Mouse (Mus musculus) hindbrain, embryonic 16.5 days (tissue): Measurements from ENCODE around the gene Cdpf1. TPM values are rescaled to one million over a fixed set of nuclear protein-coding genes. Genes with fewer than 3 reads are reported as not detected.

Source experiments
- ATAC-seq: fragments of 200-750 bp; cut with Nextera tagmentation; 2 replicates; pipeline ENCODE4 v1.8.0; 2017; ENCODE audit warnings: moderate TSS enrichment, moderate library complexity
- H3K27ac ChIP-seq: fragments of 300-500 bp; sonication (generic); 2 replicates; pipeline ENCODE4 v1.5.1; 2014; ENCODE audit warnings: low read depth, mild to moderate bottlenecking, control low read depth, low read length, moderate library complexity
- H3K27me3 ChIP-seq: fragments of 300-500 bp; sonication (generic); replicated peaks from 2 replicates; pipeline ENCODE4 v1.6.1; 2014; ENCODE audit warnings: low read length; ENCODE audit not compliant: control insufficient read depth, insufficient read depth
- H3K36me3 ChIP-seq: fragments of 300-500 bp; sonication (generic); 2 replicates; pipeline ENCODE4 v1.6.1; 2014; ENCODE audit warnings: mild to moderate bottlenecking, low read length, moderate library complexity, mixed read lengths; ENCODE audit not compliant: control insufficient read depth, insufficient read depth
- H3K4me1 ChIP-seq: fragments of 300-500 bp; sonication (generic); 2 replicates; pipeline ENCODE4 v1.6.1; 2014; ENCODE audit warnings: low read depth, low read length; ENCODE audit not compliant: control insufficient read depth, insufficient read depth
- H3K4me2 ChIP-seq: fragments of 300-500 bp; sonication (generic); 2 replicates; pipeline ENCODE4 v1.6.1; 2014; ENCODE audit warnings: mild to moderate bottlenecking, low read length, control low read depth, moderate library complexity
- H3K4me3 ChIP-seq: fragments of 300-500 bp; sonication (generic); 2 replicates; pipeline ENCODE4 v1.5.1; 2014; ENCODE audit warnings: mild to moderate bottlenecking, low read length, control low read depth, moderate library complexity
- H3K9ac ChIP-seq: fragments of 300-500 bp; sonication (generic); 2 replicates; pipeline ENCODE4 v1.6.1; 2014; ENCODE audit warnings: low read depth, mild to moderate bottlenecking, control low read depth, low read length, moderate library complexity
- H3K9me3 ChIP-seq: fragments of 300-500 bp; sonication (generic); 2 replicates; pipeline ENCODE4 v1.6.1; 2014; ENCODE audit warnings: mild to moderate bottlenecking, low read length, moderate library complexity; ENCODE audit not compliant: control insufficient read depth
- WGBS: fragments of 180-500 bp; shearing (Covaris S2); extraction: QIAGEN DNeasy Blood & Tissue Kit; methylation state at CpG from one replicate; pipeline ENCODE4 v1.1.7; 2014; 5-methylcytosine and 5-hydroxymethylcytosine counted together
- polyA plus RNA-seq: library from polyadenylated mRNA; unstranded; fragments of >200 nt; fragmentation: Nextera tagmentation; extraction: Ambion mirVana; gene quantifications from 2 replicates; pipeline ENCODE4 v1.2.1, GENCODE M21; 2015

Cdpf1 gene
- polyA plus RNA-seq, 1 experiment from 2014 or later: 24.9 TPM

DNA sequence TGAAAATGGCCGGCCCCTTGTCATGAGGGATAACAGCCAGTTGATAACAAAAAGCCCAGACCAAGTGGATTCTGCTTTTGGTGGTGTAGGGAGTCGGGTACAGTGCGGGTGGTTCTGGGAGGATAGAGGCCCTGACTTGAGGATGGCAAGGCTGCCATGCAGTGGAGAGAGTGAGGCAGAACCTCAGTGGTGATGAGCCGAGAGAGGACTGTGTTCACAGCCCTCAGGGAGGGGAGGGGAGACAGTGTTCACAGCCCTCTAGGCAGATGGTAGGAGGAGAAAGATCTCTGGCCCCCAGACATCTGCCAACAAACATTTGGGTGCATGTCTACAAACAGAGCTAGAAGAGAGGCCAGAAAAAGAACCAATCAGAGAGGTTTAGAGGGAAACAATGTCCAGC is 48.7 kb downstream of the Cdpf1 start:
- no peaks in the 10 kb centered on the region for H3K27me3 ChIP-seq
- no peak overlapping the region for H3K4me3 ChIP-seq
- peaks cover 2% of the 10 kb centered on the region; the same call in 1 of the 2 replicates for H3K9me3 ChIP-seq
- 75% methylated on average over 4 of the region's 4 CpGs for WGBS
- no peaks in the 10 kb centered on the region for H3K36me3 ChIP-seq
- H3K9ac ChIP-seq: no peak overlapping the region
- ATAC-seq: no peak
- no peaks in the 10 kb centered on the region for H3K4me1 ChIP-seq
- H3K27ac ChIP-seq: no peak overlapping the region
- no peak overlapping the region for H3K4me2 ChIP-seq

DNA sequence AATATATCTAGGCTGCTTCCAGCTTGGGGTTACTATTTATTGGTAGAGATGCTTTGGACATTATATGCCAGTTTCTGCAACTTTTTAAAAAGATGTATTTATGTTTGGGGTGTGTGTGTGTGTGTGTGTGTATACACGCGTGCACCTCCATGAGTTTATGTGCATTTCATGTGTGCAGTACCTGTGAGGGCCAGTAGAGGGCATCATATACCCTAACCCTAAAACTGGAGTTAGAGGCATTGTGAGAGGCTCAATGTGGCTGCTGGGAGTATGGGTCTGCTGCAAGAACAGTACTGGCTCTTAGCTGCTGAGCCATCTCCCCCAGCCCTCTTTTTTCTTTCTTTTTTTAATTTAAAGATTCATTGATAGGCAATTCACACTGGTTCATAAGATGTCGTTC is 53.7 kb downstream of the Cdpf1 start:
- Histone ChIP-seq H3K4me3 (no peak overlapping the region), H3K9me3 (no peaks in the 10 kb centered on the region), H3K4me1 (no peaks in the 10 kb centered on the region), H3K9ac (no peak overlapping the region), H3K27ac (no peak overlapping the region), H3K4me2 (no peak overlapping the region), H3K27me3 (no peaks in the 10 kb centered on the region), H3K36me3 (no peaks in the 10 kb centered on the region)
- WGBS: 95% methylated on average over 3 of the region's 3 CpGs
- ATAC-seq: no peak

Other genes with a start within 250 kb of the Cdpf1 start
- 26.4 and 35.4 TPM in 2 replicates for gene Wnt7b, start 229.2 kb downstream of the Cdpf1 start, polyA plus RNA-seq
- 2.7 and 2.9 TPM in 2 replicates for gene Ppara, start 76.7 kb downstream of the Cdpf1 start, polyA plus RNA-seq
- 0.05 and 0.08 TPM in 2 replicates for gene Pkdrej, start 10.0 kb upstream of the Cdpf1 start, polyA plus RNA-seq
- gene Ttc38, start 20.6 kb upstream of the Cdpf1 start, polyA plus RNA-seq: 3.2 and 4.2 TPM in 2 replicates
- 6.2 and 8.3 TPM in 2 replicates for gene Gtse1, start 48.0 kb upstream of the Cdpf1 start, polyA plus RNA-seq
- gene Trmu, start 67.6 kb upstream of the Cdpf1 start, polyA plus RNA-seq: 47.6 and 50.3 TPM in 2 replicates
- 0.76 and 1.2 TPM in 2 replicates for gene Celsr1, start 222.1 kb upstream of the Cdpf1 start, polyA plus RNA-seq
- 18.4 and 30.4 TPM in 2 replicates for gene Gramd4, start 246.0 kb upstream of the Cdpf1 start, polyA plus RNA-seq